Mouse (Mus musculus): ENCODE results near the gene Rorc.

GRCm38 (mm10) chr3:94399663-94400310 lies 27.2 kb downstream of the Rorc start:
- TF ChIP-seq RAD21 (IDR thresholded peaks at IDR 0.05; ENCODE audit: low read depth, low read length) (no peak), ETS1 (conservative IDR thresholded peaks at IDR 0.05; ENCODE audit: low read depth, low read length) (no peak), CTCF (conservative IDR thresholded peaks at IDR 0.05 in 1 of 2, IDR thresholded peaks at IDR 0.05 in 1 of 2; ENCODE audit: low read depth in 2 of 2, low read length in 2 of 2) (no peak), TCF12 (IDR thresholded peaks at IDR 0.05; ENCODE audit: low read depth, low read length) (no peak), ZMIZ1 (IDR thresholded peaks at IDR 0.05; ENCODE audit: low read depth, low read length) (no peak), MAX (IDR thresholded peaks at IDR 0.05; ENCODE audit: low read length) (no peak), E2F4 (IDR thresholded peaks at IDR 0.05; ENCODE audit: insufficient replicate concordance, low read depth, low read length) (no peak), CHD2 (IDR thresholded peaks at IDR 0.05; ENCODE audit: low read length) (no peak), SIN3A (IDR thresholded peaks at IDR 0.05; ENCODE audit: low read length) (no peak), ZNF384 (IDR thresholded peaks at IDR 0.05; ENCODE audit: low read depth, low read length) (no peak), NELFE (IDR thresholded peaks at IDR 0.05; ENCODE audit: low read depth, low read length) (no peak), POLR2A (IDR thresholded peaks at IDR 0.05; ENCODE audit: low read depth, low read length) (no peak), USF1 (IDR thresholded peaks at IDR 0.05; ENCODE audit: low read depth, low read length) (no peak), EP300 (IDR thresholded peaks at IDR 0.05; ENCODE audit: low read length) (no peak)
